Mouse (Mus musculus) hindbrain, embryonic 12.5 days (tissue): ENCODE data around the gene Lce3e. TPM values are rescaled to one million over a fixed set of nuclear protein-coding genes. Genes with fewer than 3 reads are reported as not detected.

Experiments used
- ATAC-seq: fragments of 200-750 bp; cut with Nextera tagmentation; 2 replicates; pipeline ENCODE4 v1.8.0; 2017; ENCODE audit warnings: moderate TSS enrichment; ENCODE audit not compliant: low FRiP score
- H3K27ac ChIP-seq: fragments of 300-500 bp; sonication (generic); 2 replicates; pipeline ENCODE4 v1.5.1; 2016; ENCODE audit warnings: mild to moderate bottlenecking
- H3K27me3 ChIP-seq: fragments of 300-500 bp; sonication (generic); 2 replicates; pipeline ENCODE4 v1.6.1; 2016; ENCODE audit warnings: mild to moderate bottlenecking
- H3K36me3 ChIP-seq: fragments of 300-500 bp; sonication (generic); 2 replicates; pipeline ENCODE4 v1.6.1; 2016; ENCODE audit warnings: mild to moderate bottlenecking
- H3K4me1 ChIP-seq: fragments of 300-500 bp; sonication (generic); 2 replicates; pipeline ENCODE4 v1.6.1; 2016
- H3K4me2 ChIP-seq: fragments of 300-500 bp; sonication (generic); replicated peaks from 2 replicates; pipeline ENCODE4 v1.6.1; 2016; ENCODE audit warnings: mild to moderate bottlenecking
- H3K4me3 ChIP-seq: fragments of 300-500 bp; sonication (generic); 2 replicates; pipeline ENCODE4 v1.5.1; 2016; ENCODE audit warnings: mild to moderate bottlenecking
- H3K9ac ChIP-seq: fragments of 300-500 bp; sonication (generic); 2 replicates; pipeline ENCODE4 v1.6.1; 2016; ENCODE audit warnings: mild to moderate bottlenecking, moderate library complexity
- H3K9me3 ChIP-seq: fragments of 300-500 bp; sonication (generic); replicated peaks from 2 replicates; pipeline ENCODE4 v1.6.1; 2016; ENCODE audit warnings: mild to moderate bottlenecking
- WGBS: fragments of 180-500 bp; shearing (Covaris S2); methylation state at CpG from one replicate; pipeline ENCODE4 v1.1.7; 2016; 5-methylcytosine and 5-hydroxymethylcytosine counted together
- polyA plus RNA-seq: library from polyadenylated mRNA; unstranded; fragments of >200 nt; fragmentation: Nextera tagmentation; extraction: Ambion mirVana; gene quantifications from 2 replicates; pipeline ENCODE4 v1.2.1, GENCODE M21; 2016

Lce3e gene
- not detected in 2 replicates for polyA plus RNA-seq

DNA sequence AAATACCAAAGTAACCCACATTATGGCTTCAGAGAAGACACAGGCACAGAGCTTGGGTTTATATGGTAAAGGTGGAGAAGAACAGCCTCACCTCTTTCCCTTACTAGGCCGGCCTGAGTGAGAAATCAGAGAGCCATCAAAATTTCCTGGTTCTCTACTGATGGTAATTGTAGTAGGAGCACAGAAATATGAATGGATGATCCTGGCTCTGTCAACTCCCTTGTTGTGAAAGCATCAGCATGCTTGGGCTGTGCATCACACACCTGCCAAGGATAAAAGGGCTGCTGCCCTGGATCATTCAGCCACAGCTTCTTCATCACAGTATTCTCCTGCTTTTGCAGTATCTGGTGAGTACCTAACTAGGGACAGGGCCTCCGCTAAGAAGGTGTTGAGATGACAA, at the start of gene Lce3e:
Gene Lce3e (plus strand): TSS at position 301 of the 400 bp plus-strand sequence.
- ATAC-seq: no peak
- 89% methylated on average over 2 of the region's 2 CpGs for WGBS

GRCm38 (mm10) chr3:92920364-92920763, 46.5 kb upstream of the Lce3e start:
- H3K9ac ChIP-seq: no peak overlapping the region
- no peaks in the 10 kb centered on the region for H3K9me3 ChIP-seq
- ATAC-seq: no peak
- no peaks in the 10 kb centered on the region for H3K4me1 ChIP-seq
- no peak overlapping the region for H3K4me2 ChIP-seq
- no peak overlapping the region for H3K27ac ChIP-seq
- WGBS: 69% methylated on average over 4 of the region's 4 CpGs
- H3K36me3 ChIP-seq: no peaks in the 10 kb centered on the region
- H3K4me3 ChIP-seq: no peak overlapping the region
- no peaks in the 10 kb centered on the region for H3K27me3 ChIP-seq

More for the DNA sequence above, at the start of gene Lce3e:
- Histone ChIP-seq H3K4me1 (no peaks in the 10 kb centered on the region), H3K4me2 (no peak within 1 kb of the TSS), H3K27ac (no peak within 1 kb of the TSS), H3K4me3 (no peak within 1 kb of the TSS), H3K9ac (no peak within 1 kb of the TSS), H3K36me3 (no peaks in the 10 kb centered on the region), H3K9me3 (no peaks in the 10 kb centered on the region), H3K27me3 (no peaks in the 10 kb centered on the region)

DNA sequence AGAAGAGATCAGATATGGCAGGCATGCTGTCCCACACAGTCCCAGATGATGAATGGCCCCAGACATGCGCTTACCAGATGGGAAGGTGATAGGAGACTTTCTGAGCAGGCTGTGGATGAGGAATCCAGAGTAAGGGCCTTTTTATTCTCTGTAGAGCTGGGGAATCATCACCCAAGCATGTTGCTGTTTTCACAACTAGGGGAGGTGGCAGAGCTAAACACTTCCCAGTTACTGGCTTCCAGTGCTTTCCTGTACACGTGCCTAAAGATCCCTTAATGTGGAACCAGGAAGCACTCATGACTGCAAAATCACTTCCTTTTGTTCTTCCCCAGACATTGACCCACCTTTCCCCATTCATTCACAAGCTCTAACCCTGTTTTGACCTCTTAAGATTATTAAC, 40.7 kb upstream of the Lce3e start, which contains the start of gene Lce3a:
Gene Lce3a (minus strand): TSS at position 101 of the 400 bp plus-strand sequence.
- Histone ChIP-seq H3K4me1 (no peaks in the 10 kb centered on the region), H3K9me3 (no peaks in the 10 kb centered on the region), H3K36me3 (no peaks in the 10 kb centered on the region), H3K4me3 (no peak within 1 kb of the TSS), H3K27ac (no peak within 1 kb of the TSS), H3K9ac (no peak within 1 kb of the TSS), H3K4me2 (no peak within 1 kb of the TSS), H3K27me3 (no peaks in the 10 kb centered on the region)
- 73% methylated on average over 2 of the region's 2 CpGs for WGBS
- ATAC-seq: no peak

GRCm38 (mm10) chr3:92932679-92933078, 34.2 kb upstream of the Lce3e start, which contains the start of gene Lce3b:
TSS of gene Lce3b (plus strand) at chr3:92932979.
- no peak for ATAC-seq
- WGBS: 62% methylated on average over 2 of the region's 2 CpGs
- Histone ChIP-seq H3K4me1 (no peaks in the 10 kb centered on the region), H3K36me3 (no peaks in the 10 kb centered on the region), H3K4me2 (no peak within 1 kb of the TSS), H3K9me3 (no peaks in the 10 kb centered on the region), H3K27ac (no peak within 1 kb of the TSS), H3K27me3 (no peaks in the 10 kb centered on the region), H3K9ac (no peak within 1 kb of the TSS), H3K4me3 (no peak within 1 kb of the TSS)

- 81% methylated on average over 1 of the region's 1 CpGs for WGBS
- H3K4me1 ChIP-seq: no peaks in the 10 kb centered on the region
Measured at GRCm38 (mm10) chr3:92944186-92944585, 22.7 kb upstream of the Lce3e start, which contains the start of gene Lce3c. TSS of gene Lce3c (plus strand) at chr3:92944486.

GRCm38 (mm10) chr3:92957090-92957489, 9.8 kb upstream of the Lce3e start, which contains the start of gene Lce3d:
TSS of gene Lce3d (plus strand) at chr3:92957390.
- no peak within 1 kb of the TSS for H3K27ac ChIP-seq
- no peaks in the 10 kb centered on the region for H3K36me3 ChIP-seq
- no peak within 1 kb of the TSS for H3K4me2 ChIP-seq
- WGBS: 92% methylated on average over 1 of the region's 1 CpGs
- no peaks in the 10 kb centered on the region for H3K27me3 ChIP-seq
- ATAC-seq: no peak
- H3K9ac ChIP-seq: no peak within 1 kb of the TSS
- H3K4me3 ChIP-seq: no peak within 1 kb of the TSS
- no peaks in the 10 kb centered on the region for H3K4me1 ChIP-seq
- H3K9me3 ChIP-seq: no peaks in the 10 kb centered on the region

More at GRCm38 (mm10) chr3:92944186-92944585, 22.7 kb upstream of the Lce3e start, which contains the start of gene Lce3c:
- Histone ChIP-seq H3K9ac (no peak within 1 kb of the TSS), H3K9me3 (no peaks in the 10 kb centered on the region), H3K27me3 (no peaks in the 10 kb centered on the region), H3K4me2 (no peak within 1 kb of the TSS), H3K4me3 (no peak within 1 kb of the TSS), H3K27ac (no peak within 1 kb of the TSS), H3K36me3 (no peaks in the 10 kb centered on the region)
- no peak for ATAC-seq

DNA sequence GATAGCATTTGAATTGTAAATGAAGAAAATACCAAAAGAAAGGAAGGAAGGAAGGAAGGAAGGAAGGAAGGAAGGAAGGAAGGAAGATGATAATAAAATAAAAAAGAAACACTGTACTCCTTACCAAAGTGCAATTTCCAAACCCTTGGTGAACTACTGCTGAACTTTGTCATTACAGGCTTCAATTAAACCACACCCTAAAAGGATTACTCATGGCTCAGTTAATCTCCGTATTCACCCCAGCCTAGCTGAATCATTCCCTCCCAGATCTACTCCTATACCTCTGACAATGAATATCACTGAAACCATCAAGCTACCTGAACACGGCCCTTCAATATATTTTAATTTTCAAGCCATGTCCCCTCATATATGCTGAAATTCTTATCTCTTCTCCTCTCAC, 11.6 kb downstream of the Lce3e start:
- 82% methylated on average over 2 of the region's 2 CpGs for WGBS
- Histone ChIP-seq H3K27me3 (no peaks in the 10 kb centered on the region), H3K27ac (no peak overlapping the region), H3K9me3 (no peaks in the 10 kb centered on the region), H3K4me3 (no peak overlapping the region), H3K4me2 (no peak overlapping the region), H3K9ac (no peak overlapping the region), H3K36me3 (no peaks in the 10 kb centered on the region), H3K4me1 (no peaks in the 10 kb centered on the region)
- ATAC-seq: no peak

DNA sequence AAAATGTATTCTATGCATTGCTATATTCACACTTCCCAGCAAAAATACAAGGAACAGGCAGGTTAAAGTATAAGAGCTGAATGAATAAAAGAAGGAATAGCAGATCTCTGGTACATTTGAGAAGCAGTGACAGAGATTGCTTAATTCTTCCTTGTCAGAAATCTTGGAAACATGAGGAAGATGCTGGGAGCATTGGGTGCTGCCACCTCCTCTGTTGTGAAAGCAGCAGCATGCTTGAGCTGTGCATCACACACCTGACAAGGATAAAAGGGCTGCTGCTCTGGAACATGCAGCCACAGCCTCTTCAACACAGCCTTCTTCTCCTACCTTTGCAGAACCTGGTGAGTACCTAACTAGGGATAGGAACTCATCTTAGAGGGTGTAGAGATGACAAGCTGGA, 25.1 kb downstream of the Lce3e start, which contains the start of gene Lce3f:
Gene Lce3f (plus strand): TSS at position 301 of the 400 bp plus-strand sequence.
- no peaks in the 10 kb centered on the region for H3K4me1 ChIP-seq
- H3K9ac ChIP-seq: no peak within 1 kb of the TSS
- no peak within 1 kb of the TSS for H3K4me2 ChIP-seq
- no peaks in the 10 kb centered on the region for H3K27me3 ChIP-seq
- ATAC-seq: no peak
- no peaks in the 10 kb centered on the region for H3K9me3 ChIP-seq
- H3K36me3 ChIP-seq: no peaks in the 10 kb centered on the region
- no peak within 1 kb of the TSS for H3K4me3 ChIP-seq
- H3K27ac ChIP-seq: no peak within 1 kb of the TSS

GRCm38 (mm10) chr3:92998691-92999090, 31.8 kb downstream of the Lce3e start:
- peak; percentile 81 for ATAC-seq
- 7% methylated on average over 7 of the region's 7 CpGs for WGBS
- no peak overlapping the region for H3K4me2 ChIP-seq
- H3K9ac ChIP-seq: no peak overlapping the region
- no peak overlapping the region for H3K27ac ChIP-seq
- H3K36me3 ChIP-seq: no peaks in the 10 kb centered on the region
- no peaks in the 10 kb centered on the region for H3K27me3 ChIP-seq
- H3K4me3 ChIP-seq: no peak overlapping the region
- no peaks in the 10 kb centered on the region for H3K4me1 ChIP-seq
- no peaks in the 10 kb centered on the region for H3K9me3 ChIP-seq

GRCm38 (mm10) chr3:93000621-93001020, 33.8 kb downstream of the Lce3e start:
- ATAC-seq: no peak
- no peak overlapping the region for H3K4me3 ChIP-seq
- H3K27ac ChIP-seq: no peak overlapping the region
- no peaks in the 10 kb centered on the region for H3K36me3 ChIP-seq
- H3K27me3 ChIP-seq: no peaks in the 10 kb centered on the region
- 83% methylated on average over 3 of the region's 3 CpGs for WGBS
- H3K4me2 ChIP-seq: no peak overlapping the region
- H3K9me3 ChIP-seq: no peaks in the 10 kb centered on the region
- H3K9ac ChIP-seq: no peak overlapping the region
- no peaks in the 10 kb centered on the region for H3K4me1 ChIP-seq

DNA sequence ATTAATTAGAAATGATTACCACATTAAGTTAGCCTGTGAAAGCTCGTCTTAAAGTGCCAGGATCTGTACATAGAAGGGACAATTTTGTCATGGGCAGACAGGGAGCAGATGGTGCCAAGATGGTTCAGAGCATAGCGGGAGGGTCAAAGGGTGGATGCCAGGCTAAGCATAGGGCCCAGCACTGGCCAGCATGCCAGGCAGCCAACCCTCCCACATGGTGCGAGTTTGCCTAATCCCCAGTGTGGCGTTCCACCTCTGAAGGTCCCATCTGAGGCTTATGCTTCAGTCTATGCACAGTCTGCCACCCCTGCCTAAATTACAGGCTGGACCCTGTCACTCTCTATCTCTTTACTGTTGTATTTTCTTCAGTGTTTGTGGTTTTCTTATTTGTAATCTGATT, 36.0 kb downstream of the Lce3e start:
- H3K4me1 ChIP-seq: no peaks in the 10 kb centered on the region
- WGBS: 79% methylated on average over 4 of the region's 4 CpGs
- no peaks in the 10 kb centered on the region for H3K36me3 ChIP-seq
- H3K9ac ChIP-seq: no peak overlapping the region
- no peaks in the 10 kb centered on the region for H3K9me3 ChIP-seq
- no peak overlapping the region for H3K27ac ChIP-seq
- ATAC-seq: peak; percentile 35; the same call in 1 of the 2 replicates
- no peak overlapping the region for H3K4me2 ChIP-seq
- no peaks in the 10 kb centered on the region for H3K27me3 ChIP-seq
- no peak overlapping the region for H3K4me3 ChIP-seq

GRCm38 (mm10) chr3:93014378-93014801, 47.5 kb downstream of the Lce3e start:
- peaks cover 4% of the 10 kb centered on the region; the same call in 1 of the 2 replicates for H3K27me3 ChIP-seq
- H3K36me3 ChIP-seq: no peaks in the 10 kb centered on the region
- WGBS: 2% methylated on average over 24 of the region's 24 CpGs
- peak; percentile 88 for ATAC-seq
- peak overlapping the region; percentile 41 for H3K9ac ChIP-seq
- peak overlapping the region; percentile 41 for H3K4me3 ChIP-seq
- H3K27ac ChIP-seq: peak overlapping the region; percentile 55
- peaks cover 11% of the 10 kb centered on the region; the same call in 1 of the 2 replicates for H3K4me1 ChIP-seq
- peak overlapping the region; percentile 71 for H3K4me2 ChIP-seq
- H3K9me3 ChIP-seq: no peaks in the 10 kb centered on the region

DNA sequence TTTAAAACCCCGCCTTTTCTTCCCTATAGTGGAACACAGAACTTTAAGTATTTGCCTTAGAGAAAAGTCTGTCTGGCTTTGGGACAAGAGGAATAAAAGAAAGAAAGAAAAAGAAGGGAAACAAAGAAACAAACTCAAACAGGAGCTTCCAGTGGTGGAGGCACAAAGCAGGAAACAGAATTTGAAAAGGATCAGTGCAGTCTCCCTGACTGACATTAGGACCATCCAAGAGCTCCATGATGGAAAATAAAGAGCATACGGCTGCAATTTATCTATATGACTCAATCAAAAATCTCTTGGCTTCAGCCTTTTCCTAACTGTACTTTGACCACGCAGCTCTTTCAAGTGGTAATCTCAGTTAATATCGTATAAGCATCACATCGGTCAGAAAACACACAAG, 48.0 kb downstream of the Lce3e start:
- Histone ChIP-seq H3K9ac (peak overlapping the region; percentile 41), H3K4me2 (peak overlapping the region; percentile 71), H3K4me3 (peak overlapping the region; percentile 41), H3K9me3 (no peaks in the 10 kb centered on the region), H3K4me1 (peaks cover 11% of the 10 kb centered on the region; the same call in 1 of the 2 replicates), H3K27me3 (peaks cover 4% of the 10 kb centered on the region; the same call in 1 of the 2 replicates), H3K36me3 (no peaks in the 10 kb centered on the region), H3K27ac (no peak overlapping the region)
- ATAC-seq: no peak
- WGBS: 21% methylated on average over 5 of the region's 5 CpGs
